Mouse (Mus musculus) adrenal gland, postnatal 36 days (tissue): Measurements from ENCODE around the gene Gm11060. TPM values are rescaled to one million over a fixed set of nuclear protein-coding genes. Genes with fewer than 3 reads are reported as not detected.

Experiments
- total RNA-seq, 2 experiments: library from RNA; stranded (reverse); gene quantifications; 2 replicates each; pipeline ENCODE4 v1.2.3; 2021

The Gm11060 gene
- total RNA-seq, 2 experiments from 2014 or later, result not detected

Other genes with a start within 250 kb of the Gm11060 start
- 10 to 100 TPM in 1 of 2 experiments, 1 to 10 TPM in 1; 4.1 to 31.2 TPM for gene Prrg4, start 242.1 kb upstream of the Gm11060 start, total RNA-seq
- 1 to 10 TPM; 3.7 to 5.3 TPM for gene Ccdc73, start 224.2 kb upstream of the Gm11060 start, total RNA-seq
- 100 to 1,000 TPM; 156 to 163 TPM for gene Eif3m, start 74.9 kb upstream of the Gm11060 start, total RNA-seq
- 1 to 10 TPM; 2.5 to 3.5 TPM for gene Wt1, start 34.5 kb downstream of the Gm11060 start, total RNA-seq
- gene Them7, start 132.3 kb downstream of the Gm11060 start, total RNA-seq, result under 1 TPM; 0.43 to 0.66 TPM